Mouse (Mus musculus): ENCODE measurements around the gene Klhl31. TPM values are rescaled to one million over a fixed set of nuclear protein-coding genes. Genes with fewer than 3 reads are reported as not detected.
A peak's percentile ranks its signal among the peaks of the same experiment; 100 is the strongest.

The Klhl31 gene
- polyA plus RNA-seq, 1 experiment, result not detected

- TF ChIP-seq CTCF (IDR thresholded peaks at IDR 0.05; ENCODE audit: extremely low read depth, insufficient read depth, insufficient read length, insufficient replicate concordance), result no peak
- TF ChIP-seq POLR2A (IDR thresholded peaks at IDR 0.05; ENCODE audit: low read depth, low read length), result no peak
- Histone ChIP-seq H3K36me3 (ENCODE audit: control insufficient read depth, insufficient read depth, low read length) (no peaks in the 10 kb centered on the region), H3K4me3 (ENCODE audit: extremely low read depth, insufficient read depth, insufficient read length) (no peak overlapping the region), H3K27me3 (ENCODE audit: control insufficient read depth, insufficient read depth, low read length) (no peaks in the 10 kb centered on the region), H3K27ac (ENCODE audit: insufficient read depth, low read length) (no peak overlapping the region), H3K4me1 (ENCODE audit: control insufficient read depth, insufficient read depth, insufficient read length) (no peaks in the 10 kb centered on the region)
- no peak for DNase-seq (ENCODE audit: low read depth in 1 of 2, low spot score in 2 of 2)
- WGBS, result 88% methylated on average over 5 of the region's 5 CpGs
Observed at GRCm38 (mm10) chr9:77636003-77636402, 297 bp upstream of the Klhl31 start.

- H3K36me3 ChIP-seq (ENCODE audit: control insufficient read depth, insufficient read depth, low read length), result no peaks in the 10 kb centered on the region
- TF ChIP-seq POLR2A (IDR thresholded peaks at IDR 0.05; ENCODE audit: low read depth, low read length), result no peak
- no peak for TF ChIP-seq CTCF (IDR thresholded peaks at IDR 0.05; ENCODE audit: extremely low read depth, insufficient read depth, insufficient read length, insufficient replicate concordance)
- DNase-seq (ENCODE audit: low read depth in 1 of 2, low spot score in 2 of 2), result no peak
- H3K4me3 ChIP-seq (ENCODE audit: extremely low read depth, insufficient read depth, insufficient read length), result no peak overlapping the region
- no peaks in the 10 kb centered on the region for H3K4me1 ChIP-seq (ENCODE audit: control insufficient read depth, insufficient read depth, insufficient read length)
- H3K27me3 ChIP-seq (ENCODE audit: control insufficient read depth, insufficient read depth, low read length), result no peaks in the 10 kb centered on the region
- no peak overlapping the region for H3K27ac ChIP-seq (ENCODE audit: insufficient read depth, low read length)
- 84% methylated on average over 10 of the region's 10 CpGs for WGBS
Observed at GRCm38 (mm10) chr9:77637357-77637756, 1.1 kb downstream of the Klhl31 start.

GRCm38 (mm10) chr9:77645176-77645575 is 8.9 kb downstream of the Klhl31 start:
- H3K4me3 ChIP-seq (ENCODE audit: extremely low read depth, insufficient read depth, insufficient read length), result no peak overlapping the region
- no peak overlapping the region for H3K27ac ChIP-seq (ENCODE audit: insufficient read depth, low read length)
- no peaks in the 10 kb centered on the region for H3K4me1 ChIP-seq (ENCODE audit: control insufficient read depth, insufficient read depth, insufficient read length)
- 68% methylated on average over 2 of the region's 2 CpGs for WGBS
- DNase-seq (ENCODE audit: low read depth in 1 of 2, low spot score in 2 of 2), result no peak
- H3K27me3 ChIP-seq (ENCODE audit: control insufficient read depth, insufficient read depth, low read length), result no peaks in the 10 kb centered on the region
- no peaks in the 10 kb centered on the region for H3K36me3 ChIP-seq (ENCODE audit: control insufficient read depth, insufficient read depth, low read length)
- no peak for TF ChIP-seq CTCF (IDR thresholded peaks at IDR 0.05; ENCODE audit: extremely low read depth, insufficient read depth, insufficient read length, insufficient replicate concordance)
- TF ChIP-seq POLR2A (IDR thresholded peaks at IDR 0.05; ENCODE audit: low read depth, low read length), result no peak

- 53% methylated on average over 7 of the region's 7 CpGs for WGBS
- Histone ChIP-seq H3K27me3 (ENCODE audit: control insufficient read depth, insufficient read depth, low read length) (peaks cover 7% of the 10 kb centered on the region), H3K36me3 (ENCODE audit: control insufficient read depth, insufficient read depth, low read length) (no peaks in the 10 kb centered on the region), H3K27ac (ENCODE audit: insufficient read depth, low read length) (no peak overlapping the region), H3K4me1 (ENCODE audit: control insufficient read depth, insufficient read depth, insufficient read length) (peaks cover 9% of the 10 kb centered on the region; the same call in 1 of the 2 replicates), H3K4me3 (ENCODE audit: extremely low read depth, insufficient read depth, insufficient read length) (no peak overlapping the region)
- DNase-seq (ENCODE audit: low read depth in 1 of 2, low spot score in 2 of 2), result no peak
- TF ChIP-seq POLR2A (IDR thresholded peaks at IDR 0.05; ENCODE audit: low read depth, low read length), result no peak
- no peak for TF ChIP-seq CTCF (IDR thresholded peaks at IDR 0.05; ENCODE audit: extremely low read depth, insufficient read depth, insufficient read length, insufficient replicate concordance)
Observed at GRCm38 (mm10) chr9:77651847-77652246, 15.5 kb downstream of the Klhl31 start.

GRCm38 (mm10) chr9:77653907-77654306 is 17.6 kb downstream of the Klhl31 start:
- no peak for DNase-seq (ENCODE audit: low read depth in 1 of 2, low spot score in 2 of 2)
- Histone ChIP-seq H3K4me3 (ENCODE audit: extremely low read depth, insufficient read depth, insufficient read length) (no peak overlapping the region), H3K36me3 (ENCODE audit: control insufficient read depth, insufficient read depth, low read length) (no peaks in the 10 kb centered on the region), H3K27ac (ENCODE audit: insufficient read depth, low read length) (no peak overlapping the region), H3K4me1 (ENCODE audit: control insufficient read depth, insufficient read depth, insufficient read length) (peaks cover 9% of the 10 kb centered on the region; the same call in 1 of the 2 replicates), H3K27me3 (ENCODE audit: control insufficient read depth, insufficient read depth, low read length) (peaks cover 7% of the 10 kb centered on the region)
- 86% methylated on average over 3 of the region's 3 CpGs for WGBS
- no peak for TF ChIP-seq POLR2A (IDR thresholded peaks at IDR 0.05; ENCODE audit: low read depth, low read length)
- TF ChIP-seq CTCF (IDR thresholded peaks at IDR 0.05; ENCODE audit: extremely low read depth, insufficient read depth, insufficient read length, insufficient replicate concordance), result no peak

- TF ChIP-seq POLR2A (IDR thresholded peaks at IDR 0.05; ENCODE audit: low read depth, low read length) (no peak), CTCF (IDR thresholded peaks at IDR 0.05; ENCODE audit: extremely low read depth, insufficient read depth, insufficient read length, insufficient replicate concordance) (no peak)
- under 1% methylated on average over 84 of the region's 85 CpGs for WGBS
- peak overlapping the region; percentile 61 for H3K4me3 ChIP-seq (ENCODE audit: extremely low read depth, insufficient read depth, insufficient read length)
- DNase-seq (ENCODE audit: low read depth in 1 of 2, low spot score in 2 of 2), result peak in 1 of 2 experiments; percentile 8
- H3K36me3 ChIP-seq (ENCODE audit: control insufficient read depth, insufficient read depth, low read length), result no peaks in the 10 kb centered on the region
- H3K4me1 ChIP-seq (ENCODE audit: control insufficient read depth, insufficient read depth, insufficient read length), result peaks cover 9% of the 10 kb centered on the region; the same call in 1 of the 2 replicates
- H3K27me3 ChIP-seq (ENCODE audit: control insufficient read depth, insufficient read depth, low read length), result peaks cover 7% of the 10 kb centered on the region
- no peak overlapping the region for H3K27ac ChIP-seq (ENCODE audit: insufficient read depth, low read length)
Observed at GRCm38 (mm10) chr9:77655181-77655934, 19.1 kb downstream of the Klhl31 start.

- no peaks in the 10 kb centered on the region for H3K36me3 ChIP-seq (ENCODE audit: control insufficient read depth, insufficient read depth, low read length)
- TF ChIP-seq CTCF (IDR thresholded peaks at IDR 0.05; ENCODE audit: extremely low read depth, insufficient read depth, insufficient read length, insufficient replicate concordance), result peak; percentile 40; the same call in 1 of the 2 replicates
- no peak for TF ChIP-seq POLR2A (IDR thresholded peaks at IDR 0.05; ENCODE audit: low read depth, low read length)
- under 1% methylated on average over 7 of the region's 7 CpGs for WGBS
- peaks cover 7% of the 10 kb centered on the region for H3K27me3 ChIP-seq (ENCODE audit: control insufficient read depth, insufficient read depth, low read length)
- no peak overlapping the region for H3K27ac ChIP-seq (ENCODE audit: insufficient read depth, low read length)
- DNase-seq (ENCODE audit: low read depth in 1 of 2, low spot score in 2 of 2), result peak; percentile 46 to 58
- H3K4me3 ChIP-seq (ENCODE audit: extremely low read depth, insufficient read depth, insufficient read length), result peak overlapping the region; percentile 61; the same call in 1 of the 2 replicates
- peaks cover 9% of the 10 kb centered on the region; the same call in 1 of the 2 replicates for H3K4me1 ChIP-seq (ENCODE audit: control insufficient read depth, insufficient read depth, insufficient read length)
Observed at GRCm38 (mm10) chr9:77655935-77656288, 19.6 kb downstream of the Klhl31 start.

All from spleen, adult 2 months (tissue).